Mouse (Mus musculus): Measurements from ENCODE around the gene Hexb.

DNA sequence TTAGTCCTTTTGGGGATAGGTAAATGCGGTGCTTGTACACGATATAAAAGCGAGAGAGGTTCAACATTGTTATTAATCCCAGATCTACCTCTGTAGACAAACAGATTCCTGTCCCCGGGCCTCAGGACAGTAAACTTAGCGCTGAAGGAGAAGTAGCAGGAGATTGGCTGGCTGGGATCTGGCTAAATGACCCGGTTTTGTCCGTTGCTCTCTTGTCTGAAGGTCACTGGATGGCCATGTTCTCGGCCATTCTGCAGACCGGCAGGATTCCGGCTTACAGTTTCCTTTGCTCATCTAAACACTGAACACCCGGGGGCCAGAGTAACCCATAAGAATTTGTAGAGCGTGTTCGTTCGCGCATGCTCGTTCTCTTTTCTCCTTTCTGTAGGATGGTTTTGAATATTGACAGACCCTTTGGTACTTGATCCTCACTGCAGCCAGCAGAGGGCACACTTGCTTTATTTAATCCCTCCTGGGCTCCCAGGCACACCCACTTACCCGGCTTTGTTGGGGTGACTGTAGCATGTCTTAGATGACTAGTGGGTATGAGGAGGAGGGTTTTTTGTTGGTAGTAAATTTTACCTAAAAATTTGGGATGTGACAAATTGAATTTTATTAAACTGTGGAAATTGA lies 36.7 kb upstream of the Hexb start:
- no peak for TF ChIP-seq POLR2A (IDR thresholded peaks at IDR 0.05; ENCODE audit: borderline replicate concordance, extremely low read depth, low read depth, low read length)
- TF ChIP-seq CTCF (IDR thresholded peaks at IDR 0.05; ENCODE audit: insufficient read depth, low read length) = peak; percentile 70
